Mouse (Mus musculus): Measurements from ENCODE around the gene Hist2h2bb. TPM values are rescaled to one million over a fixed set of nuclear protein-coding genes. Genes with fewer than 3 reads are reported as not detected.
A peak's percentile ranks its signal among the peaks of the same experiment; 100 is the strongest.
"Not testable (repeated sequence)": the region's sequence is repeated elsewhere in the genome, so short reads cannot be mapped to it uniquely, and the experiment has no call there.

The Hist2h2bb gene
- 0.69 TPM in 1 of 2 replicates, not detected in the other for polyA plus RNA-seq (2012; rRNA removed)

DNA sequence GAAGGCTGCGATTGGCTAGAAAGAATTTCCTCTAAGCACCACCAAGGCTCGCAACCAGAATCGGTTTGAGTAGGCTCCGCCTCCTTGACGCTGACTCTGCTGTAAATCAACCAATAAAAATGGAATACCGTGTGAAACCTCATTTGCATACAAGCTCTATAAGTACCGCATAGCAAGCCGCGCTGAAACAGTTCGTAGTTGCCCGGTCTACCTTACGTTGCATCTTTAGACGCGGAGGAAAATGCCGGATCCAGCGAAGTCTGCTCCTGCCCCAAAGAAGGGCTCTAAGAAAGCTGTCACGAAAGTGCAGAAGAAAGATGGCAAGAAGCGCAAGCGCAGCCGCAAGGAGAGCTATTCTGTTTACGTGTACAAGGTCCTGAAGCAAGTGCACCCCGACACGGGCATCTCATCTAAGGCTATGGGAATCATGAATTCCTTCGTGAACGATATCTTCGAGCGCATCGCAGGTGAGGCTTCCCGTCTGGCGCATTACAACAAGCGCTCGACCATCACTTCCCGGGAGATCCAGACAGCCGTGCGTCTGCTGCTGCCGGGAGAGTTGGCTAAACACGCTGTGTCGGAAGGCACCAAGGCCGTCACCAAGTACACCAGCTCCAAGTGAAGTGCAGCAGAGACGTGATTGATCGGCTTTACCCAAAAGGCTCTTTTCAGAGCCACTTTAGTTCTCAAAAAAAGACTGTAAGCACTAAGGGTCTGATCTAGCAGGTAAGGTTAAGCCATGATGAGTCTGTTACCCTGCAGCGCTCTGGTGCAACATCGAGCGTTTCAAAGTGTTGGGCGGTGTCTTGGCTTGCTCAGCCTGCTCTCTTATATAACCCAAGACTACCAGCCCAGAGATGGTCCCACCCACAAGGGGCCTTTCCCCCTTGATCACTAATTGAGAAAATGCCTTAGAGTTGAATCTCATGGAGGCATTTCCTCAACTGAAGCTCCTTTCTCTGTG is at the start of gene Hist2h2bb:
Gene Hist2h2bb (plus strand): TSS at position 242 of the 964 bp plus-strand sequence.
- DNase-seq (ENCODE audit: low spot score) = peak; percentile 76

DNA sequence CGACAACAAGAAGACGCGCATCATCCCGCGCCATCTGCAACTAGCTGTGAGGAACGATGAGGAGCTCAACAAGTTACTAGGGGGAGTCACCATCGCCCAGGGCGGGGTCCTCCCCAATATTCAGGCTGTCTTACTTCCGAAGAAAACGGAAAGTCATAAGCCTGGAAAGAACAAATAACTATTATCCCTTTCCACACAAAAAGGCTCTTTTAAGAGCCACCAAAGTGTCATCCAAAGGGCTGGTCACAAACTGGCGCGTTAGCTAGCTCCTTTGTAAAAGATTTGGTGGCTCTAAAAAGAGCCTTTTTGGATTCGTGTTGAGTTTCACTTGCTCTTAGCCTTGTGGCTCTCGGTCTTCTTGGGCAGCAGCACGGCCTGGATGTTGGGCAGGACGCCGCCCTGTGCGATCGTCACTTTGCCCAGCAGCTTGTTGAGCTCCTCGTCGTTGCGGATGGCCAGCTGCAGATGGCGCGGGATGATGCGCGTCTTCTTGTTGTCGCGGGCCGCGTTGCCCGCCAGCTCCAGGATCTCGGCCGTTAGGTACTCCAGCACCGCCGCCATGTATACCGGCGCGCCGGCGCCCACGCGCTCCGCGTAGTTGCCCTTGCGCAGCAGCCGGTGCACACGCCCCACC is 49.3 kb upstream of the Hist2h2bb start:
- peak; percentile 67 for DNase-seq (ENCODE audit: low spot score)

DNA sequence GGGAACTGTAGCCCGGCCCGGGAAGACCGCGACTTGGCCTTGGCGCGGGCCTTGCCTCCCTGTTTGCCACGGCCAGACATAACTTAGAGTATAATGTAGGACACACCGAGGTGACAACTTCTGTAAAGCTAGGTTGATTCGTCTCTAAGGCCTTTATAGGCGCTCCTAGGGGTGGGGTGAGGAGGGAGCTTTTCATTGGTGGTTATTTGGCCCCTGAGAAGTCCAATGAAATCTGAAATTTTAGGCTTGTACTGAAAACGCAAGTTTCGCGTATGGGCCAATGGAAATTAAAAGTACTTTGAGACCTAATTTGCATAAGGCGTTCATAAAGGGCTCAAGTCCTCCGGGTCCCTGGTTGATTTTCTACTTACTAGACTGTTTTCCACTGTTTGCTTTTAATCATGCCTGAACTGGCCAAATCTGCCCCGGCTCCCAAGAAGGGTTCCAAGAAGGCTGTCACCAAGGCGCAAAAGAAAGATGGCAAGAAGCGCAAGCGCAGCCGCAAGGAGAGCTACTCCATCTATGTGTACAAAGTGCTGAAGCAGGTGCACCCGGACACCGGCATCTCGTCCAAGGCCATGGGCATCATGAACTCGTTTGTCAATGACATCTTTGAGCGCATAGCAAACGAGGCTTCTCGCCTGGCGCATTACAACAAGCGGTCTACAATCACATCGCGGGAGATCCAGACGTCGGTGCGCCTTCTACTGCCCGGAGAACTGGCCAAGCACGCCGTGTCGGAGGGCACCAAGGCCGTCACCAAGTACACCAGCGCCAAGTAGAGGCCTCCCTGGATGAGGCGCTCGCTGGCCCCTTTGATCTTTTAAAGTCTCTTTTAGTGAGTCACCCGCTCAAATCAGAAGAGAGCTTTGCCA is 48.5 kb upstream of the Hist2h2bb start, which contains the start of the genes Hist2h2ac and Hist2h2be:
Gene Hist2h2ac (minus strand): TSS at position 116 of the 875 bp plus-strand sequence.
Gene Hist2h2be (plus strand): TSS at position 355 of the 875 bp plus-strand sequence.
- peak; percentile 72 for DNase-seq (ENCODE audit: low spot score)

DNA sequence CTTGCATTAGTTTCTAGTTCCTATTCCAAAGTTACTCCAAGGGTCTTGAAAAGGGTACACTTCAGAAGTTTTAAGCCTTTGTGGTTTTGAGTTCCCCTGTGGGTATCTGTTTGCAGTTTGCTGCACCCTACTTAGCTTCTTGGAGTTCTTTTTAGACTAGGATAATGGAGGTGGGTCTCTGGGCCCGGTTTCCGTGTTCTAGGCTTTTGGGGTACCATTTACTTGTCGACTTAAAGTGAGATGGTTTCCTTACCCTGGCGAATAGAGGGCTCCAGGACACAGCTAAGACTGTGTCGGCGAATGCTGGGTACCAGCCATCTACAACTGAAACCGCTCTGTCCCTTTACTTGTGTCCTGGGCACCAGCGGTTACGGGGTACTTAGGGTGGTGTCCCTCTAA is 47.9 kb upstream of the Hist2h2bb start:
- DNase-seq (ENCODE audit: low spot score) = no peak

DNA sequence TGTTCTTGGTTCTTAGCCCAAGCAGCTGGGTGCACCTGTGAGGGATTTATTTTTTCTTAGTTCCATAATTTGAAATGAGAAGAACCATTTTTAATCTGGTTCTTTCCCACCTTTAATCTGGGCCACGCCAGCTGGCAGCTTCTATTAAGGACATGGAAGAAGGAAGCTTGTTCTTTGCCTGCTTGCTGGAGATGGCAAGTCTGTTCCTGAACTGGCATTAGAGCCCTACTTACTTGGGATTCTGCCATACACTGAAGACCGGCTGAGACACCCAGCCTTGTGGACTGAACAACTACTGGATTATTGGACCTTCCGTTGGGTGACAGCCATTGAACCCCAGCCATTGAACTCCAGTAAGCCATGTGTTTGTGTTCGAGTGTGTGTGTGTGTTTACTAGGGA is 46.8 kb upstream of the Hist2h2bb start:
- DNase-seq (ENCODE audit: low spot score) = no peak

DNA sequence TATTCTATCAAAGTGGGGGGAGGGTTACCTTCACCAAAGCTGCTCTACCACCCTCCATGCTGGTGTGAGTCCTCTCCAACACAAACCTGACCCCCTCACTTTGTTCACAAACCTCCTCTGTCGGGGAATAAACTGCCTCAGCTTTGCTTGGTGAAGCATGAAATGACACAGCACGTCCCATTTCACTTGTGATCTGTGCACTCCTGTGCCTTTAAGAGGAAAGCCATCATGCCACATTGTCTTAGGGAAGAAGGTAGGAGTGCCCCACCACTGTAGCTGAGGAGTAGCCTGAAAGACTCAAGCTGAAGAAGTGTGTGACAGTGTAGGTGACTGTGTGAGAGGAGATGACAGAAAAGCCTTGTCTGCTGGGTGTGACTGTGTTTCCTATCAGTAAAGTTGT is 44.1 kb upstream of the Hist2h2bb start:
- no peak for DNase-seq (ENCODE audit: low spot score)

DNA sequence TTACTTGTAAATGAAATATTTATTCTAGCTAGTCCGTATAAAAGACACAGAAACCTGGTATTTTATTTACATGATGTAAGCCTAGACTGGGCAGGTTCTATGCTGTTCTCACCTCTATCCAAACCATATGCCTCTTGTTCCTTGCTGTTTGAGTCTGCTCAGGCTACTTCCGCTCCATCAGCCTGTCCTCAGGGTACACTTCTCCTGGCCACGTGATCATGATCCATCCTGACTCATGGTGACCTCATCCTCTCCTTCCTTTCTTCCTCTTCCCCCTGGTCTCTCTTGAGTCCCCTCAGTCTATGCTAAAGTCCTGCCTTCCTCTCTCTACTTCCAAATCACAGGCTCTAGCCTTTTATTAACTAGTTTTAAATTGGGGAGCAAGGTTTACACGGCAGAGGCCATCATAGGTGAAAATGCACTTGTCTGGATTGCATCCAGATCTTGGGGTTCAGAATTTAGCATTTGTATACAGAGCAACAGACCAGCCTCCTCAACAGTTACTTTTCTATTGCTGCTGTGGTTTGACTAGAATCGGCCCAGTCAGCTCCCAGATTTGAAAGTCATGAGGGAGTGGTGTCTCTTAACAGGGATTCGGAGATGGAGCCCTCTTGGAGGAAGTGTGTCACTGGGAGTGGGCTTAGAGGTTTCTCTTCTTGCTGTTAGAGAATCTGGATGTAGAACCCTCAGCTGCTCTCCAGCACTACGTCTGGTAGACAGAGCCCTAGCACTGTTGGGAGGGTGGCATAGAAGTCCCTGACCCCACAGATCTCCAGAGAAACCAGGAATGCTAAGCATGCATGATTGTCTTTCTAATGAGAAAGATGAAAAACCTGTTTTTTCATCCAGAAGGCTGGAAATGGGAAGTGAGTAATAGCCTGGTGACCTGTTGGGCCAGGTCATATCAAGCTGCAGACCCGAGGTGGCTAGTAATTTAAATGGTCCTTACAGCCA is 42.6 kb upstream of the Hist2h2bb start:
- DNase-seq (ENCODE audit: low spot score) = no peak

DNA sequence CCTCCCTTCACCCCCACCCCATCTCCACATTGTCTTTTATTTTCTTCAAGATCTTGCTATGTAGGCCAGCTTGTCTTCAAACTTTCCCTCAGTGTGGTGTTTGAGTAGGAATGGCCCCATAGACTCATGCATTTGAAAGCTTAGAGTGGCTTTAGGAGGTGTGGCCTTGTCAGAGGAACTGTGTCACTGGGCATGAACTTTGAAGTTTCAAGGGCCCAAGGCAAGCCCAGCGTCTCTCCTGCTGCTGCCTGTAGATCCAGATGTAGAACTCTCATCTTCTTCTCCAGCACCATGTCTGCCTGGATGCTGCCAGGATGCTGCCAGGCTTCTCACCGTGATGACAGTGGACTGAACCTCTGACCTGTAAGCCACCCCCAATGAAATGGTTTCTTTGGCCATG is 40.7 kb upstream of the Hist2h2bb start:
- no peak for DNase-seq (ENCODE audit: low spot score)

DNA sequence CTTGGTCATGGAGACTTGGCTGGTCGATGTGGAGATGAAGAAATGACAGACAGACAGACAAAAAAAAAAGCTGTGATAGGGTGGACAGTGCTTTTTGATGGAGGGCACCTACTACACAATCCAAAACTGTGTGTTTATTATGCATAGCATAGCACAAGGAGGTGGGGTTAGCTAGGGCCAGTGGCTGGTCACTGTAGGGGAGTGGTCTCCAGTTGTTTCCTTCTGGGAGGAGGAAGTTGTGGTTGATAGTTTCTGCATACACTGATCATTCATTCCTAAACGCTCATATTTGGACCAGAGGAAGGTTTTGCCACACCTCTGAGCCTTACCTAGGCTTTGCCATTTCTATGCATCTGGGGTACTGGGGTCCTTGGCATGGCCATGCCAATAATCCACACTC is 39.1 kb upstream of the Hist2h2bb start:
- DNase-seq (ENCODE audit: low spot score) = no peak

DNA sequence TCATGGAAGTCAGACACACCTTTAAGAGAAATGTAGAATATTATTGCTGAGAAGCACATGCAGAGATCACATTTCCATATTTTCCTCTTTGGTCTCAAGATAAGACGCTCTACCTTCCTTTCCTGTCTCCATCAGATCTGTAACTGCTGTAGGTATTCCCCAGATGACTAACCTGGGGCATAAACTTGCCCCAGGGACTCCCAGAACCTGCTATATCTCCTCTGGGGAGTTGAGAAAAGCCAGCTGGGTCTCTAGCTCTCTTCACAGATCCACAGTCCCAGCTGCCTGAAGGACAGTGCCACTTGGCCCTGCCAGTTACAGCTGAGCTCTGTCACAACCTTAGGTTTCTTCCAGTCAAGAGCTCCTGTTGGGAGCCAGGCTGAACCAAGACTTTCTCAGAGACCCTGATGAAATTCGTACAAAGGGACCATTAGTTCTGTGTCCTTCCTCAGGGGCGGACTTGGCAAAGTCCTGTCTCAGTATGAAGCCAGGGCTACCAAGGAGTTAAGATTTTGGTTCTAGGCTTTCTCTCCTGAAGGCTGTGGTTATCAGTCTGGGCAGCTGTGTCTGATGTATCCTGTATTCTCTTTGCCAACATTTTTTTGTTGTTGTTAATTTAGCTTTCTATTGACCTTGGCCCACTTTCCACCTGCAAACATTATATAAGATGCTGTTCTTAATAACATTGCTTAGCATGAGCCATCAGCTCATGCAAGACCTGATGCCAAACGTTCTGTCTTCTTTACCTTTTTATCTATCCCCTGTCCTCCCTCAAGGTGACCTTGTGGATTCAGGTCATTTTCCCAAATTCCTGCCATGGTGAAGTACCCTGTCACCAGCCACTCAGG is 38.4 kb upstream of the Hist2h2bb start:
- no peak for DNase-seq (ENCODE audit: low spot score)

DNA sequence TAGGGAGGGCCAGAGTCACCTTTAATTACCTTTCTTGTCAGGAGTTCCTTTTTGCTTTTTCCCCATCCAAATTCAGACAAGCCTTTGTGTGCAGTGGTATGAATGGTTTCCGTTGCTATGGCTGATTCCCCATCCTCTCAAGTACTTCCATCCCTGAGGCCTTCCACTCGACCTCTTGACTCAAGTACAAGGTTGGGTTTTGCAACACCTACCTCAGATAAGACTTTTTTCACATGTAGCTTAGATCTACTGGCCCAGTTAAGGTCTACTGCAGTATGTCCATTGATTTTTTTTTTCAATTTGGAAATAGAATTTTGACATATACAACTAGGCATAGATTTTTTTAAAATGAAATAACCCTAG is 37.8 kb upstream of the Hist2h2bb start:
- no peak for DNase-seq (ENCODE audit: low spot score)

DNA sequence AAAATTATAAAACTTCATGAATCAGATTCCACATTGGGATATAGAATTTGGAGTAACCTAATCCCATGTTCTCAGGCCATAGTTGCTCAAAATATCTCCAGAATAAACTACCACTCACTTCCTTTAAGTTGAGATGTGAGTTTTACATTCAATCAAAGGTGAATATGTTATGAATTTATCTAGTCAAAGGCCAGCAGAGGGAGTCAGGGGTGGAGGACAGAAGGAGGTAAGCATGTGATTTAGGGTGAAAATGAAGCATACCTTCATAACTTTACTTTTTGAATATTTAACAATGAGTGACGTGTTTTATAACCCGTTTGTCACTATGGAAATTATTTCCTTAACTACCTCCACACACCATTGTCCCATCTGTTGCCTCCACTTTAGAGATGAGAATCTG is 34.6 kb upstream of the Hist2h2bb start:
- DNase-seq (ENCODE audit: low spot score) = no peak

DNA sequence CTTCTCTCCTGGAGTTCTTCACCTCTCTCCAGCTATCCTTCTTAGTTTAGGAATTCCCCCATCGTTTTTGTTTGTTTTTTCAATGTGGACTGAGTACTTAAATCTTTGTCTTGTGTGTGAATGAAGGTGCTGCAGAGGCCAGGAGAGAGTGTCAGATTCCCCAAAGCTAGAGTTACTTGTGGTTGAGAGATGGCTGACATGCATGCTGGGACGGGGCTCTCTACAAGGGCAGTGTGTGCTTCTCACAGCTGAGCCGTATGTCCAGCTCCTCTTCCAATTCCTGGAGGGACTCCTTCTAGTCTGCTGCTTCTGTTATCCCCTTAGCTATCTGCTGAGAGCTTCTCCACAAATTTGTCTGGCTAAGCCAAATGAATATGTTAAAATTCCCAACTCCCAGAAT is 33.7 kb upstream of the Hist2h2bb start:
- DNase-seq (ENCODE audit: low spot score) = no peak

DNA sequence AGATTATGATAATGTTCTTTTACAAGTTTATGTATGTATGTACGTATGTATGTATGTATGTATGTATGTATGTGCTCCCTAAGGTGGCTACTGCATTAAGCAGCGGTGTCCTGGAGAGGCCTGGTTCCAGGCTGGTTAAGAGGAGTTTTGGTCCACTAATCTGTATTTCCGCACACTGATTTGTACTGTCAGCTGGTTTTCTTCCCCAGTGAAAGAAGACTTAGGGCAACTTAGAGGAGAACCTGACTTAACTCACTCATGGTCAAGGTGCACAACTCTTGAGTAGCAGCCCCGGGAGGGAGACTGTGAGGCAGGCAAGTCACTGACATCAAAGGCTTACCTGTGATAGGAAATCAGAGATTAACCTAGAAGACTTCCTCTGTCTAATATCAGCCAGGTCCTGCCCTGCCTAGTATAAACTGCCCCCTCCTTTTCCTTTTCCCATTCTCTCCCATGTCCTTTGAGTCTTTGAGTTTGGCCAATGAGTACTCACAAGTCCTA is 32.7 kb upstream of the Hist2h2bb start:
- DNase-seq (ENCODE audit: low spot score) = no peak

DNA sequence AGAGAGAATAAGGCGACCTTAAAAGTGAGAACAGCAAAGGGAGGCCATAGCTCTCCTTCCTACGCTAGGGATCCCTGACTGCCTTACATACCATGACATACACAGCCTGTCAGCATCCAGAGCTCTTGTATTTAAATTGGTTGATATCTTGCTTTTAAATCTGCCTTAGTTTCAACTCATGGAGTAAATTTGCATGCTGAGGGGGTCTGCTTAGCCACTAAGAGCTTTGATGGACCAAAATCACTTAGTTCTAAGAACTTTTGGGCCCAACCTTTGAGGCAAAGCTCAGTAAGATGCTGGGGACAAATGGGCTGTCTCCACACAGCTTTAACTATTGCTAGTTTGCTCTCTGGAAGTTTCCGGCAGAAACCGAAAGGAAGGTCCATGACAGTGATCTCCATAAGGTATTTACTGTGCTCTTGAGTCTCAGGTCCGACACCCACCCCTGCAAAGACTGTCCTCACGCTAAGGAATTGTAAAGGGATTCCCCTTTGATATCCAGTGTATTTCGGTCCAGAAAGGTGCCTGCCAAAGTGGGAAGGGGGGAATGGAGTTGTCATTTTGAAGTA is 32.1 kb upstream of the Hist2h2bb start:
- DNase-seq (ENCODE audit: low spot score) = no peak

DNA sequence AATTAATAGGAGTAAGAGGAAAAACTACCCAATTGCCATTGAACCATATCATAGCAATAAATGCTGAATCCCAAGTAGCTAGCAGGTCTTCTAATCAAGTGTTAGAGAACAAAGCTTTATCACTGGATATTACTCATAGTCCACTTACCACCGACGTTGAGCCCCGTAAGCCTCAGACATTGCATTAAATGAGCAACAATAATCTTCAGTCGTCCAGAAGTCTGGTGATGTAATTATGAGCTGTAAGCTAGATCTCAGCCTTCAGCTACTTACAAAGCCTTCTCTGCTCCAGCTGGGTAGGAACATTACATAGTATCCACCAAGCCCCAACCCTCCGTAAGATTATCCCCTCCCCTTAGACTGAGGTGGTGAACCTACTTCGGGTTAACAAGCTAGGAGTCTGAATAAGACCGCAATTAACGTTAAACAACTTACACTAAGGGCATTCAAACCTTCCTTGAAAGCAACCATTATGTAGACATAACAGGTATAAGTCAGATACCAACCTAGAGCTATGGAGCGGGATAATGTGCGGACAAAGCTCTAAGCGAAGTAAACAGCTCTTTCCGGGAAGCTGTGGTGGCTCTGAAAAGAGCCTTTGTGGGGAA is 31.5 kb upstream of the Hist2h2bb start:
- no peak for DNase-seq (ENCODE audit: low spot score)

DNA sequence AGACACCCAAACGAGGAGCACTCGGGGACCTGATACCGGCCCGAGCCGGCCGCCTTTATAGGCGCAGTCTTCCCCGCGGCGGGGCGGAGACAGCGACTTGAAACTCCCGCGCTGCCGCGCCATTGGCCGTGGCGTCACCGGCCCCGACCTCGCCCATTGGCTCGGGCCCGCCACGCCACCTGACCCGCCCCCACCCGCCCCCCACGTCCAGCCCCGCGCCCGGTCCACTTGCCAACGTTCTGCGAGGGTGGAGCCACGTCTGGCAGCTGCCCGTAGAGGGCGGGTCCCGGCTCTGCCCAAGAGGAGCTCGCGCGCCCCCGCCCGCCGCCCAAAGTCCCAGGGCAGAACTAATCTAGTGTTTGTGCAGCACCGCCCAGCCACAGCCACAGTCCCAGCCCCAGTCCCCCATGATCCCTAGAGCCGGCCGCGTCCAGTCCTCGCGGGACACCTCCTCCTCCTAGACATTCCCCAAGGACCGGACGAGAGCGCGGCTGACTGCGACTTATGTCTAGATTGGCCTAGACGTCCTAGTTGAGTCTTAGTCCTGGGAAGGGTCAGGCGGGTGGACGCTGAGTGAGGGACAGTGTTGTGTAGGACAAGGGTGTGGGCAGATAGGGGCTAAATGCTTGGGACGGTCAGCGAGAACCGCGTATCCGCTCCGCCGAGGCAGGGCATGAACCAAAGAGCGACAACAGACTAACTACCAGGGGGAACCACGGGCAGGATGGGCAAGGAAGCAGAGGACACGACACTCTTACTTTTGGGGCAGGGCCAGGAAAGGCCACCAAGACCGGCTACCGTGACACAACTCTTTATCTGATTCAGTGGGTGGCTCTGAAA is 30.4 kb upstream of the Hist2h2bb start, which contains the start of gene Hist2h3c2:
Gene Hist2h3c2 (minus strand): TSS at position 174 of the 840 bp plus-strand sequence.
- DNase-seq (ENCODE audit: low spot score) = not testable (repeated sequence)
